Mouse (Mus musculus) left cerebral cortex, adult 18-20 months (tissue): ENCODE measurements at regions not wholly inside any gene's neighbourhood (a gene's known extent, or its start where the extent isn't known, plus 50 kb on each side); places are given as distances from the start of the nearest gene placed in this dataset.

Experiments used
- DNase-seq, 2 experiments: peaks; one replicate each; pipeline ENCODE4 v3.0.0; 2021 to 2022; ENCODE audit warnings: low spot score in 2 of 2, mixed read lengths in 1 of 2

- no peak for DNase-seq
Observed at GRCm38 (mm10) chr7:145105831-145106493, 102.0 kb downstream of the 1810010D01Rik start.

DNA sequence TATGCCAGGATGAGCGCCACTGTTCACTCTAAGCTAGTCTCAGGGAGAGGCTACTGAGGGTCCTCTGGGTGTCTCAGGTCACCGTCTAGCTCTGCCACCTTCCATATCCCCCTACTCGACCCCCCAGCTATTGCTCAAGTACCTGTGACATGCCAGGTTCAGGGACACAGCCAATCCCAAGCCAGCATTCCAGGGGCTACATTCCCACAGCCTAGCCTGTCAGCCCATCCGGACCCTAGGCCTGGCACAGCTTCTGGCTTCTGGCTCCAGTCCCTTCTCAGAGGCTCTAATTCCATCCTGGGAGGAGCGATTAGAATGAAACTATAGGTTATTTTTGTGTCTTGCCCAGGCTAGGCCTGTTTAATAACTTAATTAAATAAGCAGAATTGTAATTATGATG, 105.2 kb downstream of the 1810010D01Rik start:
- no peak for DNase-seq

DNA sequence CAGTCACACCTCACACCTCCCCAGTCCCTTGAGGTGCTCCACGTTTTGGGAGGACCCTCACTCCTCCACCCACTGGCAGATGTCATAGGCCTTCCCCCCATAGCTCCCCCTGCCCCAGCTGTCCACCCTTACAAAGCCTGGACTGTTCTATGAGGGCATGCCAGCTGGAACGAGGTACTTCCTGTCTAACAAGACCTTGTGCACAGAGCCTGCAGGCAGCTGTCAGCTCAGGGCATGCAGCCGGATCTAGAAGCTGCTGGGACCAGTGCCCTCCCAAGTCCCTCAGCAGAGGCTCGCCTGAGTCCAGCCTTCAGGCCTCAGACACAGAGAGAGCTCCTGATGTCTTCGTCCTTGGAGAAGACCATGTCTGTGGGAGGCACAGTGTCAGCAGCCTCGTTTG, 105.7 kb downstream of the 1810010D01Rik start:
- no peak for DNase-seq

- DNase-seq, result no peak
Observed at GRCm38 (mm10) chr7:145098335-145098734, 109.6 kb downstream of the 1810010D01Rik start.

GRCm38 (mm10) chr7:145094134-145094526, 113.8 kb downstream of the 1810010D01Rik start:
- DNase-seq, result no peak

DNA sequence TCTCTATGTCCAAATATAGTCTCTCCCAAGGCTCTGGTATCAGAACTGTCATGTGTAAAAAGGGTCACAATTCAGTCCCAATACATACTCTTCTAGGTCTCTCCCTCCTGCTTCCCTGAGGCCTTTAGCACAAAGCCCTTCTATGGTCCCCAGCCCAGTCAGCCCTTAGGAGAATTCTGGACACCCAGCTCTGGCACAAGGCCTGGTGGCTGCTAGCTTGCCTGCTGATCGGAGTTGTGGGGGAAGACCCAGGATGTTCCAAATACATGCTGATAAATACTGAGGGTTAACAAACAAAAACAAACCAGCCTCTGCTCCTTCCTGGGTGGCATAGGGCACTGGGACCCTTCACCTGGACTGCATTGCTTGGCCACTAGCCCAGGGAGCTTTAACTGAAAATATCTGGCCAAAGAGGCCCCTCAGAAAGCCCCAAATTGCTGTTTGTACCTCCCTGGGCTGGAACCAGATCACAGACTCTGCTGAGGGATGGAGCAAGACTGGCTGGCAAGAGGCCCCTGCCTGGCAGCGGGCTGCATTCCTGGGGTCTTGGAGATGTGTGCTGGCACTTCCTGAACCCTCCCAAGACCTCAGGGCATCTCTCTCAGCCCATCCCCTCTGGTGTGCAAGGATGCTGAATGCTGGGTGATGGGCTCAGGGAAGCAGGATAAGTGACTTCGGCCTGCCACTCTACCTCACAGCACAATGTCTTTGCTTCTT, 114.3 kb downstream of the 1810010D01Rik start:
- no peak for DNase-seq

DNA sequence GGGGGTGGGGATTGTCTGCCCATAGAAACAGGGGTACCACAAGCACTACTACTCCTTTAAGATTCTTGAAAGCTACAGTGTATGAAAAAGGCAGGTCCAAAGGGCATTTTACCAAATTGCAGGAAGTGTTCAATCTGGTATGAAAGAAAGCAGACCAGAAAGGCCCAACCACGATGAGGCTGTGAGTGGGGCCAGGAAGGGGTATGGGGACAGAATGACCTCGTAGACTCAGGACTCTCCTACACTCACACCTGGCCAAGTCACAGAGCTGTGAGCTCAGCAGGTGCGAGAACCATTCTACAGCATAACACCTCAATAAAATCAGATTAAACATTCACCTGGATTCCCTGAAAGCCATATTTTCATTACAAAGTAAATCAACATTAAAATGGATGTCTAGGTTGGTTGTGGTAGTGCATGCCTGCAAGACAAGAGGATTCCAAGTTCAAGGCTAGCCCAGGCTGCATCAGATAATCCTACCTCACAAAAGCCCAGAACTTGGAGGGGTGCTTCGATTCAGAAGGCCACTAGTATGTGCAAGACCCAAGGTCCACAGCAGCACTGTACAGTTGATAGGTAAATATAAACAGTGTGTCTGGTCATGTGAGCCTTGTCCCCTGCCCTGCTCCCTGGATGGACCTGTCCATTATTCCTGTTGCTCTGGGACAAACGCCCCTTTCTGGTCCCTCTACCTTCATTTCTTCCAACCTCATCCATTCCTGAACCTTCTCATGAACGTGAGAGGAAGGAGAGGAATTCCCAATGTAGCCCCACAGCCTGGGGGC, 115.3 kb downstream of the 1810010D01Rik start:
- DNase-seq, result no peak

GRCm38 (mm10) chr7:145090849-145091248, 117.1 kb downstream of the 1810010D01Rik start:
- no peak for DNase-seq

DNA sequence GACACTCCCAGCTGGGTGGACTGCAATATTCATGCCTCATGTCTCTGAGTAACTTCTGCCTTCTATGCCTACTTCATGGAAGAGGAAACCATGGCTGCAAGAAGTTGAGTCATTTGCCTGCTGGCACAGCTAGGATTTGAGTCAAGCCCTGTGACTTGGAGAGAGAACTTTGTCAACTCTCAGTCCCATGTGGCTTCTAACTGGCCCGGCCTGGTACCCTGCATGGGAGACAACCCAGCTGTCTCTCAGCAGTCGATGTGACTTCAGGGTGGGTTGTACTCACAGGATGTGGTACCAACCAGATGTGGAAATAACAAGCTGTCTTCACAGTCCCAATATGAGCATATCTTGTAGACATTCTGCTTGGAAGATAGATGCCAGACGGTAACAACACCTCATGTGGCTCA, 118.6 kb downstream of the 1810010D01Rik start:
- no peak for DNase-seq

- DNase-seq, result no peak
Observed at GRCm38 (mm10) chr7:145088655-145089054, 119.3 kb downstream of the 1810010D01Rik start.

- no peak for DNase-seq
Observed at GRCm38 (mm10) chr7:145087790-145088189, 120.1 kb downstream of the 1810010D01Rik start.

GRCm38 (mm10) chr7:145082917-145083752, 124.8 kb downstream of the 1810010D01Rik start:
- no peak for DNase-seq

DNA sequence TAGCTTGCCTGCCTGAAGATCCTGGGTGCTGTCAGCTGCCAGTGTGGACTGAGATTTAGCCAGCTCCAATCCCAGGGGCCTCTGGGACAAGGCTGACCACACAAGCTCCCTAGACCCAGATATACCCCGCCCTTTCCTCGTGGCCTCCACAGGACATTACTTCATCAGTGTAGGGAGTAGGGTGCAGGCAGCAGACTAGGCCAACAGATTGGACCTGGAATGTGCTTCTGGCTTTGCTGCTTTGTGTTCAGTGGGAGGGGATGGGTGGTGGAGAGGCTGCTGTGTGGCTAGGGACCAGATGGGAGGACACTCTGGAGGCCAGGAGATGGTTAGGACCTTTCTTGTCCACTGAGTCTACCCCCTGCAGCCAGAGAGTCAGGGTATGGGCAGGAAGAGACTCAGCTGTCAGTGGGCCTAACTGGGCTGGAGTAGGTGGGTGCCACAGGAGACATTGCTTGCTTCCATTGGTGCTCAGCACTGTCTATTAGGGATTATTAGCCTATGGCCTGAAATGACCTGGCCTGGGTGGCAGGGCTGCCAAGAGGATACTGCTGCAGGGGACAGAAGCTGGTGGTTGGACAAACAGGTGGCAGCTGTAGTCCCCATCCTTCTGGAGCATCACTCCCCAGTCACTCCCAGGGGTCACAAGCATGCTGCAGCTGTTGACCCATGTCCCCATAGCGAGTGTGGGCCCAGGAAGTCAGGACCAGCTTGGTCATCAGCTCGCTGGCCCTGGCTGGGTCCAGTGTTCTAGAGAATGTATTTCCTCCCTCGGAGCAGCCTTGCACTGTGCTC, 132.5 kb upstream of the Ccnd1 start:
- no peak for DNase-seq

- DNase-seq, result no peak
Observed at GRCm38 (mm10) chr7:145071533-145071932, 131.8 kb upstream of the Ccnd1 start.

DNA sequence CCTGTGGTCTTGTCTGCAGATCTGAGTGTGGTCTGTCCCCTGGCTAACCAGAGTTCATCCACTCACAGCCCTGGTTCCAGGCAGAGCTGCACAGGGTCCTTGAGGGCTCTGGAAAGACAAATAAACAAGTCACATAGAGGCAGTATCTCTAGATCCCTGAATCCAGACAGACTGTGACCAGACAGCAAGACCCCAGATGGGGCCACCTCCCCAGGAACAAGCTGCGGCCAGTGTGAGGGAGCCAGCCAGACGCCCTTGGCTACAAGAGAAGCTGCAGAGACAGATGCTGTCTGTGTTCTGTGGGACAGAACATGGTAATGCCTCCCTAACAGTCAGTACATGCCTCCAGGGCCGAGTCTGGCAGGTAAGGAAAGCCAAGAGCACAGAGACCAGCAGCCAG, 127.6 kb upstream of the Ccnd1 start:
- DNase-seq, result no peak

DNA sequence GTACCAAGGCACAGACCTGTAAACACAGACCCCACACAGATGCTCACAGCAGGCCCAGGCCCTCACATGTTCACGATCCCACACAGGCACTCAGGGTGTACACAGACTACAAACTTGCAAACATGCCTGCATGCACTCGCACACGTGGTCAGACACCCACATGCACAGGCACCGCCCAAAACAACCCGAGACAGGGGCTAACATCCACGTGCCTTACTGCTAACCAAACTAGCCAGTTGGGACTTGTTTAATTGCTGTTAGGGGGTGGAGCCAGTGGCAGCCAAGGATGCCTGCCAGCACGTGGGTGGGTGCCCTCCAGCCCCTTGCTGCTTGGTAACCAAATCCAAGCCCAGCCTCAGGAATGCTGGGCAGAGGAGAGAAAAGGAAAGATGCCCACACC, 116.6 kb upstream of the Ccnd1 start:
- no peak for DNase-seq

DNA sequence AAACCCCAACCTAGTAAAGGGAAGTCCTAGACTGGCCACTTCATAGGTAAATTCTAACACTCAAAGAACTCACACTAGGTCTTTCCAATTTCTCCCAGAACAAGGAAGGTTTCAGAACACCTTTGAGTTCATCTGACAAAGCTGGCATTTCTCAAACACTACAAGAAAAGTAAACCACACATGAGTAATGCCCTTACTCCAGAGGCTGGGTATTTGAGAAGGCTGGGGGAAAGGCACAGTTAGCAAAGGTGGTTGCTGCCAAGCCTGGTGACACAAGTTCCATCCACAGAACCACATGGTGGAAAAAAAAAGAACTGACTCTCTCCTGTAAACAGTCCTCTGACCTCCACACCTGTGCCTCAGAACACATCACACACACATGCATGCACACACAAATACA, 111.9 kb upstream of the Ccnd1 start:
- DNase-seq, result no peak

DNA sequence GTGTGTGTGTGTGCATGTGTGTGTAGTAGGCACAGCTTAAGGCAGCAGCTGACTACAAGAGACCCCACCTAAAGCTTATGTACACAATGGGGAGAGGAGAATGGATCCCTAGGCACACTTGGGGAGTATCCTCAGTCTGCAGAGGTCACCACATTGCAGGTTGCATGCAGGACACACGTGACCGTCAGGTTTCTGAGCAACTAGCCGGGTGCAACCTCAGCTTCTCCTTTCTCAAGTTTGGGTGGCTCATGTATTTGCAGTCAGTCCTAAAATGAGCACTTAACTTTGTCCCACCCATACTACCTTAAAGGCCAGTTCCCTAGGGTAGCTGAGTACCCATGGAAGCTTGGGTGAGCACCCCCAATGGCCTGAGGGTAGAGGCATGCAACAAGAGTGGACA, 111.0 kb upstream of the Ccnd1 start:
- DNase-seq, result no peak

- no peak for DNase-seq
Observed at GRCm38 (mm10) chr7:145048481-145048877, 108.8 kb upstream of the Ccnd1 start.

- no peak for DNase-seq
Observed at GRCm38 (mm10) chr7:145047771-145048480, 108.2 kb upstream of the Ccnd1 start.
